Mouse (Mus musculus) spleen, adult 2 months (tissue): Measurements from ENCODE around the gene H2-Eb2.

Source experiments
- CTCF ChIP-seq: fragments of 200-500 bp; IDR thresholded peaks from 2 replicates; pipeline ENCODE4 v1.5.1; 2011; ENCODE audit warnings: mild to moderate bottlenecking, inconsistent platforms; ENCODE audit not compliant: insufficient read depth, insufficient read length, insufficient replicate concordance; ENCODE audit errors: extremely low read depth
- POLR2A ChIP-seq: fragments of 200-500 bp; IDR thresholded peaks from 2 replicates; pipeline ENCODE4 v1.6.1; 2011; ENCODE audit warnings: low read depth, low read length, inconsistent platforms

- no peak for TF ChIP-seq CTCF
- no peak for TF ChIP-seq POLR2A
Observed at GRCm38 (mm10) chr17:34345486-34345885, 20.0 kb downstream of the H2-Eb2 start.
